Mouse (Mus musculus) layer of hippocampus, postnatal 10 days (tissue): ENCODE measurements around the gene Zcchc2. TPM values are rescaled to one million over a fixed set of nuclear protein-coding genes. Genes with fewer than 3 reads are reported as not detected.
A peak's percentile ranks its signal among the peaks of the same experiment; 100 is the strongest.

Experiments
- DNase-seq, 2 experiments: peaks; one replicate each; pipeline ENCODE4 v3.0.0; 2021; ENCODE audit warnings: low spot score in 2 of 2
- total RNA-seq, 2 experiments: library from RNA; stranded (reverse); gene quantifications; 2 replicates each; pipeline ENCODE4 v1.2.3; 2021

Zcchc2 gene
- total RNA-seq, 2 experiments from 2014 or later: 19.7 to 20.7 TPM

DNA sequence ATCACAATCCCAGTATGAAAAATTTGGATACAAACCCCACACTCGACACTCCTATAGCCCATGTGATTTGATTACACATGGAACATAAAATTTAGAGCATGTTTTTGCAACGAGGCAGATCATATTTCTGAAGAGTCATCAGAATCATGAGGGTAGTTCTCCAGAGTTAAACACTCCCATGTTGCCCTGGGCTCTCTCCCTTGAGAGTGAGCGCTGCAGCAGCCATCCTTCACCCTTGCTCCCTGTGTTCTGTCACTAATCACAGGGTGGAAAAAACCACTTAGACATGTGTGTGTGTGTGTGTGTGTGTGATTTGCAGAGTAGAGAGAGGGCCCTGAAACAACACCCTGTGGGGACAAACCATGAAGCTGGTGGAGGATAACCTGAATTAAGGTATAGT lies 2.0 kb upstream of the Zcchc2 start:
- no peak for DNase-seq

DNA sequence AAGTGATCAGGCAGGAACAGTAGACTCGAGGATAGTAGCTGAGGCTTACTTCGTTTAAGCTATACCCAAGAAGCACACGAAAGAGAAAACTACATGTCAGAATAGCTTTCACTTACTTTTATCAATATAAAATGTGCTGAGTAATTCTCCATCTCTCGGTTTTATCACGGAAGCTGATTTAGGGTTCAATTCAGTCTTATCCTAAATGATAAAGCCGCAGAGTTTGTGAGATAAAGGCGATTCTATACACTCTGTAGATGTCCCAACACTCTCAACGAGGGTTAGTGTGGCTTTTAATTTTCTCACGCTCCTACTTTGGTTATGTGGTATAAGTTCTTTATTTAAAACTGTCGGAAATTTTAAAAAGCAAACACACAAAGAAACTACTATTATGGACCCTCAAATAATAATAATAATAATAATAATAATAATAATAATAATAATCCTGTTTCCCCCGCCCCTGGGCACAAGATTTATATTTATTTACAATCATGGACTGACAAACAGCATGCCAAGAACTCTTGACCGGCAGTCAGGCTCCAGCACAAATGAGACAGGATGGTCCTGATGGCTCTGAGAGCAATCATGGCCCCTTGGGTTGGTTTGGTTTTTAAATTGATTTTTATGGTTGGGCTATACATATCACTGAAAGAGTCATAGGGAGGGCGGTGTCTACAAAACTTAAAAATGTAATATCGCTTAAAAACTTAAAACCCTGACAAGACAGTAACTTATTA lies 1.1 kb upstream of the Zcchc2 start:
- no peak for DNase-seq

DNA sequence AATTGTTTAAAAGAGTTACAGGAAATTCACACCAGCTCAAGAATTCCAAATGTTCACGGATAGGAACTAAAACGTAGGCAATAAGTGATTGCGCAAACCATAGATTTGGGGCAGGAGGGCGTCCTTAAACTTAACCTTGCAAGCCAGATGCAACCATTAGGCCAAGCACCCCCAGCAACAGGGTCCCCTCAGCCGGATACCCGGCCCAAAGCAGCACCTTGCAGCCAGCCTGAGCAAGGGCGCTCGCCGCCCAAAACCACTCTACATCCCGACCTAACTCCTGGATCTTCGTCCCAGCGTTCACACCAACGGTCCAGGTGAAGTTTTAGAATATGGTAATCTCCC lies 594 bp upstream of the Zcchc2 start:
- DNase-seq: no peak

DNA sequence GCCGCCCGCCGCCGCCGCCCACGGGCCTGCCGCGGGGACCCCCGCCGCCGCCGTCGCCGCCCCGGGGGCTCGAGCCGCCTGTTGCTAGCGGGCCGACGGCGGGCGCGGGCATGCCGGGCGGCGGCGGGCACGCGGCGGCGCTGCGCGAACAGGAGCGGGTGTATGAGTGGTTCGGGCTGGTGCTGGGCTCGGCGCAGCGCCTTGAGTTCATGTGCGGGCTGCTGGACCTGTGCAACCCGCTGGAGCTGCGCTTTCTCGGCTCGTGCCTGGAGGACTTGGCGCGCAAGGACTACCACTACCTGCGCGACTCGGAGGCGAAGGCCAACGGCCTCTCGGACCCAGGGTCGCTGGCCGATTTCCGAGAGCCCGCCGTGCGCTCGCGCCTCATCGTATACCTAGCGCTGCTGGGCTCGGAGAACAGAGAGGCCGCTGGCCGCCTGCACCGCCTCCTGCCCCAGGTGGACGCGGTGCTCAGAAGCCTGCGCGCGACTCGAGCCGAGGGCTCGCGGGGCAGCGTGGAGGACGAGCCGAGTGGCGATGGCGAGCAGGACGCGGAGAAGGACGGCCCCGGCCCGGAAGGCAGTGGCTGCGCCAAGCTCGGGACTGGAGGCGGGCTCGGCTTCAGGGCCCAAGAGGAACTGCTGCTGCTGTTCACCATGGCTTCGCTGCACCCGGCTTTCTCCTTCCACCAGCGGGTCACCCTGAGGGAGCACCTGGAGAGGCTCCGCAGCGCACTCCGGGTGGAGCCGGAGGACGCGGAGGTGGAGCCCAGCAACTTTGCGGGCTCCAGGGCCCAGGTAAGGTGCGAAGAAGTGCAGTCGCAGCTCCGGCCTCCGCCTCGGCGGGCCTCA lies 930 bp downstream of the Zcchc2 start:
- peak; percentile 59 to 74 for DNase-seq

DNA sequence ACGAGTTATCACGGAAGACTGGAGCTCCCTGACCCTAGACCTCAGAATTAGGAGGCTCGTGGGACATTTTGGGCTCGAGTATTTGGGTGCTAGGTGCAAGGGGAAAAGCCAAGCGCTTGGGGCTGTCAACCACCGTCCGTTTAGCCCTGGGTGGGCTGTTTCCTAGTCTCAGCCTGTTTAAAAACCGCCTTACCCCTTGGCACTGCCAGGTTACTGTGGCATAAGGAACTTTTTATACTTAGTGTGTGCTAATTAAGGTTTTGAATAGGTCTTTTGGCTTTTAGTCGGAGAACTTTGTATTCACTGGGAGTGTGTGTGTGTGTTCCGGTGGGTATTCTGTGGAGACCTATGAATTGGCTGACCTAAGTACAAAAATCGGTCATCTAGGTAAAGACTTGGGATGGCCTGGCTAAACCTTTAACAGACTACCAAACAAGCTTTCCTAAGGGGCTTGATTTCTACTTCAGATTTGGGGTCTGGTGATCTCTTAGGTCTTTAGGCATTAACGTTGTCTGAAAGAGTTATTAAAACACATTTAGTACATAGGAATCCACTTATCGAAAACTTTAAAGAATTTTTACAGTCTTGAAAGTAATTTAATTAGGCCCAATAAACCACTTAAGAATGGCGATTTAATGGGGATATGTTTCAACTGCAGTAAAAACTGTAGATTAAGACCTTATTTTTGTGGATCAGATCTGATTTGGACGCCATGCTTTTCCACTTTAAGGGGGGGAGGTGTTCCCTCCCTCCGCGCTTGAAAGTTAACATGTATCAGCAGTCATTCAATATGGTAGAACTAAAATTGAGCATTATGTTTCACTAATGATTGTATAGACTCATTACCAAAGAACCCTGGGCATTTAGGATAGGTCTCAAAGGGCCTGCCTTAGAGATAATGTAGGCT lies 2.0 kb downstream of the Zcchc2 start:
- DNase-seq: no peak

DNA sequence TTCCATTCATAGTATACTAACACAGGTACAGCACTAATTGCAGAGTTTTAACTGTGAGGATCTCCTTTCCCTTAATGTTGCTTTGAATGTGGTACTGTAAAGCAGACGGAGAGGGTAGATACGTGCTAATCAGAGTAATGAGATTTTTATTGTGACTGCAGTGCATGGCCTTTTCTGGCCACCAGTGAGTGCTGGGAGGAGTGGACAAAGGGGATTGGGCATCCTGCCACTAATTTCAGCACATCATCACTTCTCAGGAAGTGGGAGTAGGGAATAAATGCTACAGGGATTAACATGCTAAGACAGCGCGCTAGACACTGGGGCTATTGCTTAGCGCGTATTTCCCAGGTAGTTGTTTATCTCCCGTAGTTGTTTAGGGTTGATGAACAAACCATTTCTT lies 3.0 kb downstream of the Zcchc2 start:
- DNase-seq: peak; percentile 12 to 22

DNA sequence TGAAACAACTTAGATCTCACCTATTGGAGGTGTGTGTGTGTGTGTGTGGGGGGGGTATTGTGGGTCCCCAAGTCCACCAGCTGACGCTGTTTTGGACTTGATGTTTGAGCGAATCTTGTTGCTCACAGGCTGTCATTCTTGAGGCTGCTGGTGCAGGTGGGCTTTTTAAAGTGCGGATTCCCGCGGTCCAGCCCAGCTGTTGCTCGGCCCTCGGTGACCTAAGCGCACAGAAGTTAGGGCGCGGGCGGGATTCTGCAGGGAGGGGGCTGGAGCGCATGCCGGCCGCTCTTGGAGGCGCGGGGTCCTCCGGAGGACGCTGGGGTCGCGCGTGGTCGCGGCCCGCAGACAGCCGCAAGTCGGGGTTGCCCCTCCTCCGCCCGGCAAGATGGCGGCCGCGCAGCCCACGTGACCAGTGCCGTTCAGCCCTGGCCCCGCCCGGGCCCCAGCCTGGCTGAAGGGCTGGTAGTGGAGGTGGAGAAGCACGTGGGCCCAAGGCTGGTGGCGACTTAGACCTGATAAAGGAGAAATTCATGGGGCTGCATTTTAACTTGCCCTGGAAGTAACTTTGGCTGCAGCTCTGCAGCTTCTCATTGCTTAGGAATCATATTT lies 3.5 kb downstream of the Zcchc2 start:
- DNase-seq: peak; percentile 77 to 85

DNA sequence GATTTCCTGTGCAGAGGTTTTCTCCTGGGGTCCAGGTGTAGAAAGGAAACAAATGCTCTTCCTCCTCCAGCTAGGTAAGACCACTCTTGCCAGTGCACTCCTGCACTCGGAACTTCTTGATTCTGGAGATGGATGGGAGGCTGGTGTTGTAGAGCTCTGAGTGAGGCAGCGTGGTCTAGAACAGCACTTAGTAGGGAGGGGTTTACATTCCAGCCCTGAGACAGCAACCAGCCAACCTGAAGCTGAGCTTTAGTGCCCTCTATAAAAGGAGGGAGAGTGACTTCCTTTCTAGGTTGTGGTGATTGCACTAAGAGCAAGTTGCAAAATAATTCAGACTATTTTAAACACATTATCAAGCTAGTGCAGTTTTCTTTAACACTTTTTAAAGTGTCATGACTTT lies 5.8 kb downstream of the Zcchc2 start:
- DNase-seq: no peak

DNA sequence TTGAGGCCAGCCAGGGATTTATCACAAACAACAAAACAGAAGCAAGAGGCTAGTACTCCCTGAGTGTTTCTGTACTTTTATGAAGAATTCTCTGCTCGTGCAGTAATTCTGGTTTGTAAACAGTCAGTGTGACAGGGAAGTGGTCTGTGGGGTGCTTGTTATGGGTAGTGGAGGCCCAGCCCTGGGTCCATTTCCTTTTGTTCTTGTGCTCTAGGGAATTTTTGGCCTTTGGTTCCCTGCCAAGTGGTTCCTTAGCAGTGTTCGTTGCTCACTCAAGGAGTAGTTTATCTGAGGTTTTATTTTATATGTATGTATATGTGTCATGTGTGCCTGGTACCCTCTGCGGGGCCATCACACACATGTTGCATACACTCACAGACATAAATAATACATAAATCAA lies 7.1 kb downstream of the Zcchc2 start:
- DNase-seq: no peak

DNA sequence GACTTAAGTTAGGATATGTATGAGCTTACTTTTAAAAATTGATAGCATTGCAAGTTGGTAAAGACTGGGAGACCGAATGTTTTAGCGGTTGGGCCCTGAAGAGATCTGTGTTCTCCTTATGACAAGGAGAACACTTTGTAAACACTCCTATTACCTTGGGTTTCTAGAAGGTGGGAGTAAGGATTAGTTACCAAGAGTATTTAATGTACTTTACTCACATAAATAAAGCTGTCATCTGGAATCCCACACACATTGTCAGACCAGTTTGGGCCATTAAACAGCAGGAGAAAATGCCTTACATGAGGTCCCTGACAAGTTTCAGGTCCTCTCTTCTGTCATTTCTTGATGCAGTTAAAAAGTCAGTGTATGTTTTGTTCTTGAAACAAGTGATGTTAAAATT lies 9.6 kb downstream of the Zcchc2 start:
- no peak for DNase-seq

DNA sequence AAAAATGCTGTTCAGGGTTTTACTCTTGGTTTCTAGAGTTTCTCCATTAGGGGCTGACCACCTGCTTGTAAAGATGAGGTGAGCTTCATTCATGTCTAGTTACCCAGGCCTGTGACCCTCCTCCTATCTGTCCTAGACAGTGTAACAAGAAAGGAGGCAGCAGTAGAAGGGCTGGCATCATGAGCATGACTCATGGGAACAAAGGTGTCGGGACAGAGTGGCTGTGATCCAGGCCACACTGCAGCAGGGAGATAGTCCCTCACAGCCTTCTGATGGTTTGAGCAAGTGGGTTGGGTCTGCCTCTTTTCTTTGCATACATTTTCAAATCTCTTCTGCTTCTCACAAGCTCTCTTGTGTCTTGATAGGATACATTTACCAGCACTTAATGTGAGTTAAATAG lies 17.4 kb downstream of the Zcchc2 start:
- DNase-seq: no peak

DNA sequence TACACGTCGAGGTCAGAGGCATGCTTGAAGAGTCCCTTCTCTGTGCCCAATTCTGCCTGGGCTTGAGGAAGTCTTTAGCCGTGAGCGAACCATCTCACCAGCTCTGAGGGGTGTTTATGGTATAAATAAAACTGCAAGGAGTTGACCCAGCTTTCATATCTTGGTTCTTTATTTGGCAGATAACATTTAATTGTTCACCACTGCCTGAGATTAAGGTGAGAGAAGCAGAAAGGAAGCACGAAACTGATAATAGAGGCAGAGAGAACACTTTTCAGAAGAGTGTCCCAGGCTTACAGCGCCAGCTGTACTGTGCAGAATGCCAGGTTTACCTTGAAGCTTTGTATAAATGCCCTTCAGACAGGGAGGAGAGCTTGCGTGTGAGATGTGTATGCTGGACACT lies 20.9 kb downstream of the Zcchc2 start:
- DNase-seq: no peak

DNA sequence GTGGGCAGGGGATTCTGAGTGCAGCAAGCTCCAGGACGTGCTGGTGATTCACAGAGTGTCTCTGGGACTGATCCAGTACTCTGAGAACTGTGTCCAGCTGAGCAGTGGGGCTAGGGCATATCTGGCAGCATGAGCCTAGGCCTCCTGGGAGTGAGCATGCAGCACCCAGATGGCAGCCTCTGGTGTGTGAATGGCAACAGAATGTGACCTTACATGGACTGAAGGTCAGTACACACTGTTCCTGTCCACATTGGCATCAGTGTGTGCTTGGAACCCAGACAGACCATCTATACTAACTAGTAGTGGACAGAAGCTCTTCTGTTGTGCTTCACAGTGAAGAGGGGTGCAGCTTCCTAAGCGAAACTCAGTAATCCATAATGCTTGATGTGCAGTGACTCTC lies 23.6 kb downstream of the Zcchc2 start:
- no peak for DNase-seq

DNA sequence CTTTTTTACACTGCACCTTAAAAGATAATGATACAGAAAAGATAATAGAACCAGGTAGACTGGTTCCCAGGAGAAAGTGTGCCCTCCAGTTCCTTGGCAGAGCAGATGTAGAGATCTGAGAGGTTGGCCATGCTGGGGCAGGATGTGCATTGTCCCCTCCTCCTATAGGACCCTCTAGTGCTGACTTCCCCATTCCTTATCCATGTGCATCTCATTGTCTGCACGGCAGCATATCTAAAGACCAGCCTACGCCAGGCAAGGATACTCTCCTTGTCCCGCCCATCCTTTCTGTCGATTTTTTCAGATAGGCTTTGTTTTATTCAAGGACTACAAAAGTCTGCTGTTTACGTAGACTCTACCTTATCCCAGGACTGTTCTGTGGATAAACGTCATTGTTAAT lies 26.1 kb downstream of the Zcchc2 start:
- DNase-seq: no peak

DNA sequence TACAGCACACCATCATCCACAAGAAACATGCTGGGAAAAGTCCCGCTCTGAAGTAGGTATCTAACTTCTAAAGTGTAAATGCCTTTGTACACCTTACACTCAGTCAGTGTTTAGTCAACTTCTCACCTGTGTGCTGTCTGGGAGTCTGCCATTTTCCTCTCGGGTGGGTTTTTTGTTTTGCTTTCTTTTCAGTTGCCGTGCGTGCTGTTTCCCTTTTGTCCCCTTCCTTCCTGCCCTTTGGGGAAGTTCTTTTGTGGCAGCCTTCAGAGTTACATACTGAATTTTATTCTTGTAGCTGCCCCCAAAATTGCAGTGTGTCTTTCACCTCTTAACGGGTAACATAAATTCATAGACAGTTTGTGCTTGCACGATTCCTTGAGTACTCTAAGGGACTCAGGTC lies 29.6 kb downstream of the Zcchc2 start:
- DNase-seq: no peak

DNA sequence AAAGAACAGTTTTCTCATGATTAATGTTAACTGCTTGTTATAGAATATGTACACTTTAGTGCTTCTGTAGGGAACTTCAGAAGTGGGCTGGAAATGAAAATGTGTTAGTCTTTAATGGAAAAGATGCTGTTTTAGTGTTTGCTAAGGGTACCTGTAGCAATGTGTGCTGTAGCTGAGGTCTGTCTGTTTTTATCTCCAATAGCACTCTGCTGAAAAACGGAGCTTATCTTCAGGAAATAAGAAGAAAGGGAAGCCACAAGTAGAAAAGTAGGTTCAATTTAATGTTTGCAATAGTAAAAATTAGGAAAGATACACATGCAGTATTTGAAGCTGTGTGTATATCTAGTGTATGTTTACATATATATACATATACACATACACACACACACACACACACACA lies 32.8 kb downstream of the Zcchc2 start:
- no peak for DNase-seq

DNA sequence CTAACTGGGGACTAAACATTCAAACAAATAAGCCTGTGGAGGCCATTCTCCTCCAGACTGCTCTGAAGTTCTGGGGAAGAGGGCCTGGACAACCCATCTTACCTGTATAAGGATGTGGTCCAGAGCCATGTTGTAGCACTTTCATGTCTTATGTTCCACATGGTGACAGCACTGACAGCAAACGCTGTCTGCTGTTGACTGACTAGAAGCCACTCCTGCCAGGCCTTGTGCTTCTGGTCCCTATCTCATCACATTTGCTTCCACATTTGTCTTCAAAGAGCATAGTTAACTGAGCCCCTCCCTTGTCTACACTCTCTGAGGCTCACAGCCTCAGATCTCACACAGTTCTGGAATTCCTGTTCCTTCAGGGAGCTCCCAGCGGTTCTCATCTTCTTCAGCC lies 34.0 kb downstream of the Zcchc2 start:
- DNase-seq: no peak

DNA sequence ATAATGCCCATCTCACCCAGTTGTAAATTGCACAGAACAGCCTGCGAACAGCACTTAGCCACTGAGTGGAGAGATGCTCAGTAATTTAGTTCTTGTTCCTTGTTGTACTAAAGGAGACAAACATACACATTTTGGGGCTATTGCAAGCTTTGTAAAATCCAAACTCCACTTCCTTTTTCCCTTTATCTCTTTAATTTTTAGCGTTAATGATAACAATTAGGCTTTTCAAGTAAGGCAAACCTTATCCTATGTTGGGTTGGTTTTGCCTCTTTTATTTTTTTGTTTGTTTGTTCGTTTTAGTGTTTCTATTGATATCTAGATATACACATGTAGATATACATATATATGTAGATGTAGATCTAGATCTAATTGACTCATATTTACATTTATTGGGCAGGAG lies 34.6 kb downstream of the Zcchc2 start:
- no peak for DNase-seq

DNA sequence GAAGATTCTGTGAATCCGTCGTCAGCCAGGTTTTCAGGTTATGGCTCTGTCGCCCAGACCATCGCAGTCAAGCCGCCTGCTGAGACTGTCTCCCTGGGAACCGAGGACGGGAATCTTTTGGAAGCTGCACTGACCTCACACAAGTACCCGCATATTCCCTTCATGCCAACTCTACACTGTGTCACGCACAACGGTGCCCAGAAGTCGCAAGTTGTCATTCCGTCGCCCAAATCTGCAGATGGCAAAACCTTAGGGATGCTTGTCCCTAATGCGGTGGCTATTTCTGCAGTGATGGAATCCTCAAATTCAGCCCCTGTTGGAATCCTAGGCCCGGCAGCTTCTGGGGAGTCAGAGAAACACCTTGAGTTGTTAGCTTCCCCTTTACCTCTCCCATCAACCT lies 39.6 kb downstream of the Zcchc2 start:
- DNase-seq: no peak

DNA sequence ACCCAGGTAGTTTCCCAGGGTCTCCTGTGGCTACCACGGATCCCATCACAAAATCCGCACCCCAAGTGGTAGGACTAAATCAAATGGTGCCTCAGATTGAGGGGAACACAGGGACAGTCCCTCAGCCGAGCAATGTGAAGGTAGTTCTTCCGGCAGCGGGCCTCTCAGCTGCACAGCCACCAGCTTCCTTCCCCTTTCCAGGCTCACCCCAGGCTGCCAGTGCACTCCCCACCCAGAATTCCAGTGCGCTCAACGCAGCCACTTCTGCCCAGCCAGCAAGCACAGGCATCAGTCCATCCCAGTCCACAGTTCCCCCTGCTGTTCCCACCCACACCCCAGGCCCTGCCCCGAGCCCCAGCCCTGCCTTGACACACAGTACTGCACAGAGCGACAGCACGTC lies 40.1 kb downstream of the Zcchc2 start:
- no peak for DNase-seq

DNA sequence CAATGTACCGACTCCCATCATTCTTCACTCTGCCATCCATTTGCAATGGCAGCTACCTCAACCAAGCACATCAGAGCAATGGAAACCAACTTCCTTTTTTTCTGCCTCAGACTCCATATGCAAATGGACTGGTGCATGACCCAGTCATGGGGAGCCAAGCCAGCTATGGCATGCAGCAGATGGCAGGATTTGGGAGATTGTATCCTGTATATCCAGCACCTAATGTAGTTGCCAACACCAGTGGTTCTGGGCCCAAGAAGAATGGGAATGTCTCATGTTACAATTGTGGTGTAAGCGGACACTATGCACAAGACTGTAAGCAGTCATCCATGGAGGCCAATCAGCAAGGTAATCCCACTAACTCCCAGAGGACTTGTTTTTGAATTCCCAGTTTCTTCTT lies 40.7 kb downstream of the Zcchc2 start:
- no peak for DNase-seq
